Mouse (Mus musculus) neural tube, embryonic 14.5 days (tissue): Measurements from ENCODE around the gene Alk. TPM values are rescaled to one million over a fixed set of nuclear protein-coding genes. Genes with fewer than 3 reads are reported as not detected.

Experiments used
- ATAC-seq: fragments of 200-750 bp; cut with Nextera tagmentation; 2 replicates; pipeline ENCODE4 v1.8.0; 2017; ENCODE audit warnings: low read depth, mild to moderate bottlenecking, moderate TSS enrichment, moderate library complexity
- H3K27ac ChIP-seq: fragments of 300-500 bp; sonication (generic); 2 replicates; pipeline ENCODE4 v1.5.1; 2014; ENCODE audit warnings: low read depth, mild to moderate bottlenecking, control low read depth, low read length, moderate library complexity, mixed read lengths
- H3K27me3 ChIP-seq: fragments of 300-500 bp; sonication (generic); 2 replicates; pipeline ENCODE4 v1.6.1; 2014; ENCODE audit warnings: low read length; ENCODE audit not compliant: control insufficient read depth, insufficient read depth
- H3K36me3 ChIP-seq: fragments of 300-500 bp; sonication (generic); 2 replicates; pipeline ENCODE4 v1.6.1; 2014; ENCODE audit warnings: low read length, mixed read lengths; ENCODE audit not compliant: control insufficient read depth, insufficient read depth
- H3K4me1 ChIP-seq: fragments of 300-500 bp; sonication (generic); 2 replicates; pipeline ENCODE4 v1.6.1; 2014; ENCODE audit warnings: low read length; ENCODE audit not compliant: control insufficient read depth, insufficient read depth
- H3K4me2 ChIP-seq: fragments of 300-500 bp; sonication (generic); 2 replicates; pipeline ENCODE4 v1.6.1; 2014; ENCODE audit warnings: mild to moderate bottlenecking, low read depth, low read length, control low read depth
- H3K4me3 ChIP-seq: fragments of 300-500 bp; sonication (generic); 2 replicates; pipeline ENCODE4 v1.5.1; 2014; ENCODE audit warnings: low read depth, low read length, control low read depth, mixed read lengths
- H3K9ac ChIP-seq: fragments of 300-500 bp; sonication (generic); replicated peaks from 2 replicates; pipeline ENCODE4 v1.6.1; 2014; ENCODE audit warnings: low read depth, mild to moderate bottlenecking, control low read depth, low read length, mixed read lengths
- H3K9me3 ChIP-seq: fragments of 300-500 bp; sonication (generic); 2 replicates; pipeline ENCODE4 v1.6.1; 2016; ENCODE audit warnings: low read length; ENCODE audit not compliant: control insufficient read depth
- WGBS: fragments of 180-500 bp; shearing (Covaris S2); extraction: QIAGEN DNeasy Blood & Tissue Kit; methylation state at CpG from one replicate; pipeline ENCODE4 v1.1.7; 2014; 5-methylcytosine and 5-hydroxymethylcytosine counted together
- polyA plus RNA-seq: library from polyadenylated mRNA; unstranded; fragments of >200 nt; fragmentation: Nextera tagmentation; extraction: Ambion mirVana; gene quantifications from 2 replicates; pipeline ENCODE4 v1.2.1, GENCODE M21; 2014

The Alk gene
- polyA plus RNA-seq, 1 experiment from 2014 or later, result 5.2 TPM

DNA sequence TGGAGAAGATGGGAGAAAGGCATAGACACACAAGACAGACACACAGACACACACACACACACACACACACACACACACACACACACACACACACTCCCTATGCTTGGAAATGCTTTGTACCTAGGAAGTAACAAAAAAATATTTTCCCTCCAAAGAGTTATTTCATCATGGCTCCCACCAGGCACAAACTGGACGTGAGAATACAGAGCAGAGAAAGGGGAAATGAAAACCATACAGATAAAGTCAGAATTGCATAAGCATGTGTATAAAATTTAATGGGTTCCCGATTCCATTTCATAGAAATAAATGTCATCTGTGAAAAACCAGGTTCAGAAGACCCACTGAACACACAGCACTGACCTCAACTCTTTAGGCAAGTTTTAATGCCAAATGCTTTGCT is 736.5 kb downstream of the Alk start:
- Histone ChIP-seq H3K4me3 (no peak overlapping the region), H3K4me1 (peaks cover 7% of the 10 kb centered on the region; the same call in 1 of the 2 replicates), H3K27ac (no peak overlapping the region), H3K27me3 (no peaks in the 10 kb centered on the region), H3K9ac (no peak overlapping the region), H3K36me3 (no peaks in the 10 kb centered on the region), H3K9me3 (no peaks in the 10 kb centered on the region), H3K4me2 (no peak overlapping the region)
- WGBS, result 89% methylated on average over 2 of the region's 2 CpGs
- ATAC-seq, result no peak

- Histone ChIP-seq H3K27ac (no peak overlapping the region), H3K9ac (no peak overlapping the region), H3K36me3 (no peaks in the 10 kb centered on the region), H3K4me3 (no peak overlapping the region), H3K27me3 (no peaks in the 10 kb centered on the region), H3K9me3 (no peaks in the 10 kb centered on the region), H3K4me1 (peaks cover 7% of the 10 kb centered on the region; the same call in 1 of the 2 replicates), H3K4me2 (no peak overlapping the region)
- no peak for ATAC-seq
- 89% methylated on average over 5 of the region's 5 CpGs for WGBS
Observed at GRCm38 (mm10) chr17:71865437-71865836, 739.0 kb downstream of the Alk start.

DNA sequence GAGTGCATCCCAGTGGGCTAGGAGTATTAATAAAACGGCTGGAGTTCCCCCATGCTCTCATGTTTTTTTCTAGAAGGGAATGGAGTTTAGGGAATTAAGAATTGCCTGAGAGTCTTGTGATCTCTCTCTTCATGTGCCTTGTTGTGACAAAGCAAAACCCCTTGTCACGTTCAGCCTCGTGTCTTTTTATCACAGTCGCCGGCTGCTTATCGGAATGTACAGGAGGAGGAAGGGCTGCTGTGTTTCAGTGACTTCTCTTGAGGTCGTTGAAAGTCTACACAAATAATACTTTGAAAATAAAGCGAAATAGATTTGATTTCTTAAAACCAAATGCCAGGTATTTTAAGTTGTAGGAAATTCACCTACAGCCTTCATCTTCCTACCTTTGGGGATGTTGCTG is 740.4 kb downstream of the Alk start:
- Histone ChIP-seq H3K27ac (no peak overlapping the region), H3K4me1 (no peaks in the 10 kb centered on the region), H3K9ac (no peak overlapping the region), H3K36me3 (no peaks in the 10 kb centered on the region), H3K4me2 (no peak overlapping the region), H3K9me3 (no peaks in the 10 kb centered on the region), H3K4me3 (no peak overlapping the region), H3K27me3 (no peaks in the 10 kb centered on the region)
- no peak for ATAC-seq
- WGBS, result 87% methylated on average over 8 of the region's 8 CpGs

DNA sequence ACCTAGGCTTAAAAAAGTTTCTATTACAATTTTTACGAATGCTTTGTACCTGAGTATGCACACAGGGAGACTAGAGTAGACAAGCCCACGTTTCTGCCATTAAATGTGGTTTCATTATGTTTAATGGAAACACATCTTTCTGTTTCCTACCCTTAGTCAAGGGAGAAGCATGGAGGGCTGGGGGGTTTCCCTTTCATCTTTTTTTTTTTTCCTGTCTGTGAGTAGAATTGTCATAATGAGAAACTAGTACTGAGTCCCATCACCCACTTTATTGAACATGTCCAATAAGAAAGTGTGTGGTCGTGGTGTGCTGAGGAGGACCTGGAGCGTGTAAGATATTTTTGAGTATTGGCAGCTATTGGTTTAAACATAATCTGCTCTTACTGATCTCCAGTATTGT is 741.5 kb downstream of the Alk start:
- Histone ChIP-seq H3K36me3 (no peaks in the 10 kb centered on the region), H3K4me1 (no peaks in the 10 kb centered on the region), H3K27me3 (no peaks in the 10 kb centered on the region), H3K4me2 (no peak overlapping the region), H3K4me3 (no peak overlapping the region), H3K9ac (no peak overlapping the region), H3K9me3 (no peaks in the 10 kb centered on the region), H3K27ac (no peak overlapping the region)
- WGBS, result 89% methylated on average over 4 of the region's 4 CpGs
- no peak for ATAC-seq

DNA sequence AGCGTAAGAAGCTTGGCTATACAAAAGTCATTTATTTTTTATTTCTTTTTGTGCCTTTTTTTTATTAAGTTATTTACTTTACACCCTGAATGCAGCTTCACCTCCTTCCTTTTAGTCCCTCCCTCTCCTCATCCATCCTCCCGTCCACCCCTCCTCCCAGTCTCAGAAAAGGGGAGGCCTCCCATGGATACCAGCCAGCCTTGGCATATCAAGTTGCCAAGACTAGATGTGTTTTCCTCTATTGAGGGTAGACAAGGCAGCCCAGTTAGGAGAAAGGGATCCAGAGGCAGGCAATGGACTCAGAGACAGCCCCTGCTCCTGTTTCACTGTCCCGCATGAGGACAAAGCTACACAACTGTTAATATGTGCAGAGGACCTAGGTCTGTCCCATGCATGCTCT is 742.2 kb downstream of the Alk start:
- WGBS, result 88% methylated on average over 3 of the region's 3 CpGs
- no peak overlapping the region for H3K4me3 ChIP-seq
- ATAC-seq, result no peak

DNA sequence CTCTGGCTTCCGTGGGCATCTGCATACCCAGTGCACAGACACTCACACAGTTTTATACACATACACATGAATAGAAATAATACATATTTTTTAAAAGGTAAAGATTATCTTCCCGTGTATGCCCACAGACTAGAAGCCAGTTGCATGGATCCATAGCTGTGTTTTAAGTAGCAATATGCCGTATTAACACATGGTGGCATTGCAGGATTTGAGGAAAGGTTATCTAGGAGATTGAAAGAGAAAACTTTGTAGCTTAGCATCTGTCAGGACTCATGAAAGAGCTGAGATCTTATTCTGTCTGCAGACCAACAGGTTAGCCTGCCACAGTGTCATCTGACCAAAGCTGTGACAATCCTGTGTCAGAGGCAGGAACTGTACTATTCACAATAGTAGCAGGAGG is 772.5 kb downstream of the Alk start:
- 93% methylated on average over 3 of the region's 3 CpGs for WGBS
- Histone ChIP-seq H3K4me1 (no peaks in the 10 kb centered on the region), H3K4me3 (no peak overlapping the region), H3K4me2 (no peak overlapping the region), H3K36me3 (no peaks in the 10 kb centered on the region), H3K27ac (no peak overlapping the region), H3K9me3 (no peaks in the 10 kb centered on the region), H3K27me3 (no peaks in the 10 kb centered on the region), H3K9ac (no peak overlapping the region)
- ATAC-seq, result peak; percentile 41; the same call in 1 of the 2 replicates

More for the DNA sequence above, 742.2 kb downstream of the Alk start:
- Histone ChIP-seq H3K27ac (no peak overlapping the region), H3K36me3 (no peaks in the 10 kb centered on the region), H3K9ac (no peak overlapping the region), H3K4me2 (no peak overlapping the region), H3K4me1 (no peaks in the 10 kb centered on the region), H3K9me3 (no peaks in the 10 kb centered on the region), H3K27me3 (no peaks in the 10 kb centered on the region)

DNA sequence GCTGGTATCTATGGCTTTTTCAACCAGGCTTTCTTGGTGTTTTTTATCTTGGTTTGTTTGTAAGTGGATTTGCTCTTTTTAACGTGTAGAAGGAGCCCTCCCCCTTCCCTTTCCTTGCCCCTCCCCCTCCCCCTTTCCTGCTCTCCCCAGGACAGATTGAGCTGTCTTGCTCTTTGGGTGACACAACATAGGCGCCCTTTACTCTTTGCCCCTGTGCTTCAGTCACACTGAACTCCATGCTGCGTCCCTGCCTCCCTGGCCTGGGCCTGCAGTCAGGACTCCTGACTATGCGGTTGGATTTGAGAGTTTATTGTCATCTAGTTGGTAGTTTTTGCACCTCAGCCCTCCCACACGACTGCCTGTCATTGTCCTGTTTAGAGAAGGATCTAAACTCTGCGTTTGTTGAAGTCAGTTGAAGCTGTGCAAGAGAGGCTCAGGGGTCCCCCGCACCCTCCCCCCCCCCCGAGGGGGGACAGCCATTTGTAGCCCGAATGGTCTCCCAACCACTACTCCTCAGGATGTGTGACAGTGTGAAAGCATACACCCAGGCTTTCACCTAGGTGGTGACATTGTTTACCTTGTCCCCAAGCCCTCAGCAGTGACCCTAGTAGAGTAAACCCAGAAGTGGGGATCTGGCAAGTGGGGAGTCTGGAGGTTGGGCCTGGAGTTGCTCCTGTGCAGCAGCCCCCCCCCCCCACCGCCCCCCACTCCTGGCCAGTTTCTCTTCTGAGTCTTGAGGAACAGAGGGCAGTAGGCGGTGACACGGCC is 775.6 kb downstream of the Alk start:
- H3K9ac ChIP-seq, result no peak overlapping the region
- no peak overlapping the region for H3K4me2 ChIP-seq
- no peak overlapping the region for H3K27ac ChIP-seq
- H3K4me1 ChIP-seq, result 0 out of 2 replicates have a peak, but pooled peaks cover 4% of the 10 kb centered on the region
- WGBS, result 70% methylated on average over 12 of the region's 12 CpGs
- no peaks in the 10 kb centered on the region for H3K27me3 ChIP-seq
- peaks cover 8% of the 10 kb centered on the region; the same call in 1 of the 2 replicates for H3K36me3 ChIP-seq
- no peak for ATAC-seq
- H3K4me3 ChIP-seq, result no peak overlapping the region
- no peaks in the 10 kb centered on the region for H3K9me3 ChIP-seq

DNA sequence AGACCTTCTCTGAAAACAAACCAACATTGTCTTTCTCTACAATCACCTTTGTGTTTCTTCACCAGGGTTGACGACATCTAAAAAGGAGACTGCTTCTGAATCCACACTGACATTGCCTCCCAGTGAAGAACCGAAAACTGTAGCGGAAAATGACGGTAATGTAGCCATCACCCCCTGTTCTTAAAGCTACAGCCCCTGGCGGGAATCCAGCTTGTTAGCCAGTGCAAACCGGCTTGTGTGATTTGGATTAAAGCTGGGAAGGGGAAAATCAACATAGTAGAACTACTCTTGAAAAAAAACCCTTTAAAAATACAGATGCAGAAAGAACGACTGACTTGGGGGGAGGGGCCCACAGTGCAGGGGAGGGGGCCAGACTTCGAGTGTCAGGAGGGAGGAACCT is 776.8 kb downstream of the Alk start:
- ATAC-seq, result no peak
- H3K9me3 ChIP-seq, result no peaks in the 10 kb centered on the region
- H3K36me3 ChIP-seq, result peaks cover 8% of the 10 kb centered on the region; the same call in 1 of the 2 replicates
- H3K27me3 ChIP-seq, result no peaks in the 10 kb centered on the region
- WGBS, result 72% methylated on average over 8 of the region's 8 CpGs
- 0 out of 2 replicates have a peak, but pooled peaks cover 4% of the 10 kb centered on the region for H3K4me1 ChIP-seq
- no peak overlapping the region for H3K9ac ChIP-seq
- no peak overlapping the region for H3K4me2 ChIP-seq
- no peak overlapping the region for H3K27ac ChIP-seq
- no peak overlapping the region for H3K4me3 ChIP-seq

GRCm38 (mm10) chr17:71826603-71827002 is 777.8 kb downstream of the Alk start:
- H3K9me3 ChIP-seq, result no peaks in the 10 kb centered on the region
- no peak overlapping the region for H3K4me2 ChIP-seq
- no peaks in the 10 kb centered on the region for H3K27me3 ChIP-seq
- no peak for ATAC-seq
- no peak overlapping the region for H3K9ac ChIP-seq
- peaks cover 8% of the 10 kb centered on the region; the same call in 1 of the 2 replicates for H3K36me3 ChIP-seq
- no peak overlapping the region for H3K4me3 ChIP-seq
- H3K27ac ChIP-seq, result no peak overlapping the region
- 89% methylated on average over 3 of the region's 3 CpGs for WGBS
- 0 out of 2 replicates have a peak, but pooled peaks cover 4% of the 10 kb centered on the region for H3K4me1 ChIP-seq
